Mouse (Mus musculus): ENCODE data around the gene Cdkal1. TPM values are rescaled to one million over a fixed set of nuclear protein-coding genes. Genes with fewer than 3 reads are reported as not detected.

Gene Cdkal1
- total and polyA plus RNA-seq, 3 experiments, result 8.7 to 13.7 (median 9.5) TPM

- H3K4me1 ChIP-seq (ENCODE audit: control insufficient read depth in 1 of 2, insufficient read depth in 2 of 2), result peaks cover 8 to 23% of the 10 kb centered on the region in 2 experiments
- H3K9me3 ChIP-seq (replicated peaks; ENCODE audit: low read length), result no peaks in the 10 kb centered on the region
- no peak overlapping the region for H3K4me2 ChIP-seq (ENCODE audit: insufficient read depth, low read depth, poor library complexity, severe bottlenecking)
- no peaks in the 10 kb centered on the region for H3K79me2 ChIP-seq (replicated peaks; ENCODE audit: control insufficient read depth, extremely low read depth, insufficient read depth, poor library complexity, severe bottlenecking)
- in situ Hi-C loops (cut with MboI; ENCODE audit: low pct_ligation_motif_present, low pct_unique_long_range_greater_than_20kb, low sequenced_read_pairs), result no loop called here
- TF ChIP-seq MAZ (IDR thresholded peaks at IDR 0.05; ENCODE audit: low read depth, low read length), result no peak
- H3K27ac ChIP-seq (ENCODE audit: insufficient read depth, low read depth), result no peak overlapping the region
- peaks cover 2 to 21% of the 10 kb centered on the region in 2 experiments for H3K36me3 ChIP-seq (replicated peaks in 1 of 2; ENCODE audit: control insufficient read depth in 1 of 2, insufficient read depth in 1 of 2, low read length in 1 of 2)
- dilution Hi-C loops (cut with MboI; ENCODE audit: extremely low pct_ligation_motif_present, extremely low pct_unique_long_range_greater_than_20kb, low sequenced_read_pairs), result no loop called here
- H3K9ac ChIP-seq (ENCODE audit: insufficient read depth, low read depth), result no peak overlapping the region
- no peak overlapping the region for H3K4me3 ChIP-seq (replicated peaks in 1 of 3; ENCODE audit: low read depth in 2 of 3, low read length in 2 of 3, poor library complexity in 1 of 3)
- no peak for DNase-seq (ENCODE audit: extremely low read depth)
- H3K27me3 ChIP-seq (replicated peaks), result no peaks in the 10 kb centered on the region
Measured at GRCm38 (mm10) chr13:29707620-29708019, 147.9 kb downstream of the Cdkal1 start.

- H3K9ac ChIP-seq (ENCODE audit: insufficient read depth, low read depth), result no peak overlapping the region
- DNase-seq (ENCODE audit: extremely low read depth), result no peak
- H3K27me3 ChIP-seq (replicated peaks), result no peaks in the 10 kb centered on the region
- in situ Hi-C loops (cut with MboI; ENCODE audit: low pct_ligation_motif_present, low pct_unique_long_range_greater_than_20kb, low sequenced_read_pairs) (no loop called here), dilution Hi-C loops (cut with MboI; ENCODE audit: extremely low pct_ligation_motif_present, extremely low pct_unique_long_range_greater_than_20kb, low sequenced_read_pairs) (no loop called here)
- no peaks in the 10 kb centered on the region for H3K79me2 ChIP-seq (replicated peaks; ENCODE audit: control insufficient read depth, extremely low read depth, insufficient read depth, poor library complexity, severe bottlenecking)
- H3K9me3 ChIP-seq (replicated peaks; ENCODE audit: low read length), result no peaks in the 10 kb centered on the region
- peaks cover 0 to 5% of the 10 kb centered on the region in 2 experiments; a peak in 1 of 4 replicates for H3K4me1 ChIP-seq (ENCODE audit: control insufficient read depth in 1 of 2, insufficient read depth in 2 of 2)
- TF ChIP-seq POLR2AphosphoS2 (IDR thresholded peaks at IDR 0.05; ENCODE audit: low read depth, low read length), result no peak
- TF ChIP-seq JUN (IDR thresholded peaks at IDR 0.05; ENCODE audit: insufficient read depth, low read depth, low read length), result no peak
- TF ChIP-seq MAX (IDR thresholded peaks at IDR 0.05; ENCODE audit: low read length), result no peak
- no peak for TF ChIP-seq ZKSCAN1 (IDR thresholded peaks at IDR 0.05; ENCODE audit: borderline replicate concordance, low read depth, low read length)
- H3K4me2 ChIP-seq (ENCODE audit: insufficient read depth, low read depth, poor library complexity, severe bottlenecking), result no peak overlapping the region
- no peak overlapping the region for H3K27ac ChIP-seq (ENCODE audit: insufficient read depth, low read depth)
- H3K36me3 ChIP-seq (replicated peaks in 1 of 2; ENCODE audit: control insufficient read depth in 1 of 2, insufficient read depth in 1 of 2, low read length in 1 of 2), result peaks cover 3 to 19% of the 10 kb centered on the region in 2 experiments
- no peak overlapping the region for H3K4me3 ChIP-seq (replicated peaks in 1 of 3; ENCODE audit: low read depth in 2 of 3, low read length in 2 of 3, poor library complexity in 1 of 3)
Measured at GRCm38 (mm10) chr13:29701400-29701799, 154.1 kb downstream of the Cdkal1 start.

GRCm38 (mm10) chr13:29699896-29700295 lies 155.6 kb downstream of the Cdkal1 start:
- Histone ChIP-seq H3K36me3 (replicated peaks in 1 of 2; ENCODE audit: control insufficient read depth in 1 of 2, insufficient read depth in 1 of 2, low read length in 1 of 2) (peaks cover 3 to 19% of the 10 kb centered on the region in 2 experiments), H3K9ac (ENCODE audit: insufficient read depth, low read depth) (no peak overlapping the region), H3K9me3 (replicated peaks; ENCODE audit: low read length) (no peaks in the 10 kb centered on the region), H3K27me3 (replicated peaks) (no peaks in the 10 kb centered on the region), H3K27ac (ENCODE audit: insufficient read depth, low read depth) (no peak overlapping the region), H3K4me3 (replicated peaks in 1 of 3; ENCODE audit: low read depth in 2 of 3, low read length in 2 of 3, poor library complexity in 1 of 3) (no peak overlapping the region), H3K4me2 (ENCODE audit: insufficient read depth, low read depth, poor library complexity, severe bottlenecking) (no peak overlapping the region), H3K4me1 (ENCODE audit: control insufficient read depth in 1 of 2, insufficient read depth in 2 of 2) (peaks cover 0 to 5% of the 10 kb centered on the region in 2 experiments; a peak in 1 of 4 replicates), H3K79me2 (replicated peaks; ENCODE audit: control insufficient read depth, extremely low read depth, insufficient read depth, poor library complexity, severe bottlenecking) (no peaks in the 10 kb centered on the region)
- dilution Hi-C loops (cut with MboI; ENCODE audit: extremely low pct_ligation_motif_present, extremely low pct_unique_long_range_greater_than_20kb, low sequenced_read_pairs), result no loop called here
- TF ChIP-seq CHD1 (IDR thresholded peaks at IDR 0.05; ENCODE audit: low read depth, low read length), result no peak
- TF ChIP-seq SIN3A (IDR thresholded peaks at IDR 0.05; ENCODE audit: low read length), result no peak
- no peak for TF ChIP-seq KAT2A (IDR thresholded peaks at IDR 0.05; ENCODE audit: insufficient replicate concordance, low read length)
- no peak for TF ChIP-seq POLR2A (IDR thresholded peaks at IDR 0.05; ENCODE audit: low read depth, low read length)
- no peak for TF ChIP-seq TCF12 (IDR thresholded peaks at IDR 0.05; ENCODE audit: low read depth, low read length)
- TF ChIP-seq ZNF384 (IDR thresholded peaks at IDR 0.05; ENCODE audit: low read depth, low read length), result no peak
- TF ChIP-seq NRF1 (IDR thresholded peaks at IDR 0.05; ENCODE audit: low read depth, low read length), result no peak
- TF ChIP-seq PAX5 (IDR thresholded peaks at IDR 0.05; ENCODE audit: low read length), result no peak
- no peak for TF ChIP-seq MYC (IDR thresholded peaks at IDR 0.05; ENCODE audit: low read depth, low read length)
- no peak for TF ChIP-seq MAFK (IDR thresholded peaks at IDR 0.05; ENCODE audit: insufficient replicate concordance, low read length)
- TF ChIP-seq SMC3 (IDR thresholded peaks at IDR 0.05; ENCODE audit: low read depth, low read length), result no peak
- no peak for TF ChIP-seq JUN (IDR thresholded peaks at IDR 0.05; ENCODE audit: insufficient read depth, low read depth, low read length)
- TF ChIP-seq ZMIZ1 (IDR thresholded peaks at IDR 0.05; ENCODE audit: low read depth, low read length), result no peak
- TF ChIP-seq MEF2A (IDR thresholded peaks at IDR 0.05; ENCODE audit: borderline replicate concordance, low read depth, low read length), result no peak
- no peak for TF ChIP-seq HCFC1 (IDR thresholded peaks at IDR 0.05; ENCODE audit: low read depth, low read length)
- TF ChIP-seq CHD2 (IDR thresholded peaks at IDR 0.05; ENCODE audit: low read length), result no peak
- in situ Hi-C loops (cut with MboI; ENCODE audit: low pct_ligation_motif_present, low pct_unique_long_range_greater_than_20kb, low sequenced_read_pairs), result no loop called here
- no peak for DNase-seq (ENCODE audit: extremely low read depth)
